Mouse (Mus musculus) kidney, adult 9 months (tissue): ENCODE data around the gene Vps53.
A peak's percentile ranks its signal among the peaks of the same experiment; 100 is the strongest.
"Not testable (repeated sequence)": the region's sequence is repeated elsewhere in the genome, so short reads cannot be mapped to it uniquely, and the experiment has no call there.

Experiments
- DNase-seq: peaks from one replicate; pipeline ENCODE4 v3.0.0; 2022

Vps53 gene

DNA sequence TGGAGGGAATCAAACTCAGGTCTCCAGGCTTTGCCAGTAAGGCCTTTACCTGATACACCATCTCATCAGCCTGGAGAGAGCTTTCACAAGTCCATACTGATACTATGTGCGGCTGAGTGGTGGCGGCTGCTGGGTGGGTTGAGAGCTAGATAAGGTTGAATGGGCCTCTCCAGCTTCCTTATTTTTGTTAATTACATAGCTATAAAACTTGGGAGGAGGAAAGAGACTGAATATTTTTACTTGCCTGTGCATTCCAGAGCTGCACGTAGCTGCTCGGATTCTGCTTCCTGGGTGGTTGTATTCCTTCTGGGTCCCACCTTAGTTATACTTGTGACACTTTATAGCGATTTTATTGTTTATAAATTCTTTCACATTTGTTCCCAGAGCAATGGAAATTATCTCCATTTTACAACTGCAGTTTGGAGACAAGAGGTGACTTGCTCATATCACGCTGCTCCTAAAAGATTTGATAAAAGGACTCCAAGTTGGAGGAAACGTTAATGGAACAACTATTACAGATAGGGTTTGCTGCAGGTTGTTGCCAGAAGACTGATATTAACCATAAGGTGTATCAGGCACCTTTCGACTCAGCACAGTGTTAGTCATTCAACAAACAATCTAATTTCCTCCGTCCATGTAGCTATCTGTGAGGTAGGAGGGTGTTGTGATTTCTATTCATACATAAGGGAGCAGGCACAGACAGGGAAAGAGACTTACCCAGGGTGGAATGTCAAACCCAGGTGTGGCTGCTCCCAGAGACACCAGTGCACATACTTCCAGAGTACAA is 168.4 kb downstream of the Vps53 start:
- no peak for DNase-seq

- DNase-seq, result no peak
Observed at GRCm38 (mm10) chr11:76009101-76009500, 170.3 kb downstream of the Vps53 start.

GRCm38 (mm10) chr11:76008162-76008561 is 171.3 kb downstream of the Vps53 start:
- DNase-seq, result no peak

GRCm38 (mm10) chr11:76004276-76004675 is 175.2 kb downstream of the Vps53 start:
- DNase-seq, result not testable (repeated sequence)

DNA sequence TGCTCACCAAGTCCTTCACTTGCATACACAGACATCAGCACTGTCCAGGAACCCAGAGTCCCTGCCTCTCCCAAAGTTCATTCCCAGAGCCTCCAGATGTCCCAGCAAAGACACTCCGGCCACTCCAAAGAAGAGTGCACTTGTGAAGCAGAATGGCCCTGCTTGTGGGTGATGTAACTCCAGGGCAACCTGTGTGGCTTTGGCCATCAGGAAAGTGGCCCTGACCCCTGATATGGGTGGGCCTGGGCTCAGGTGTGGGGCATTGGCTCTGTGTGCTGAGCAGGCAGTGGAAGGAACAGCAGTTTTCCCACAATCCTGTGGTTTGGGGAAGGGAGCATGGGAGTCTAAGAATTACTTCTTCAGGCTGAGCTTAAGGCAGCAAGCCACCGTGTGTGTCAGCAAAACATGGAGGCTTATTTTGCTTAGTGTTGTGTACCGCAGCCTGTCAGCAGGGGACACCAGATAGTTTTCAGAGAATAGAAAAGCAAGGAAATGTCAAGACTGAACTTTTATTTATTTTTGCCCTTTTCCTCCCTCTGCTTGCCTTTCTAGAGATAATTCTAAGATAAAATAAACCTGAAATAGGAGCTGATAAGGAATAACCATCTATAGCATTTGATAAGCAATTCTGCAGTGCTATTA is 178.1 kb downstream of the Vps53 start:
- DNase-seq, result peak; percentile 21

DNA sequence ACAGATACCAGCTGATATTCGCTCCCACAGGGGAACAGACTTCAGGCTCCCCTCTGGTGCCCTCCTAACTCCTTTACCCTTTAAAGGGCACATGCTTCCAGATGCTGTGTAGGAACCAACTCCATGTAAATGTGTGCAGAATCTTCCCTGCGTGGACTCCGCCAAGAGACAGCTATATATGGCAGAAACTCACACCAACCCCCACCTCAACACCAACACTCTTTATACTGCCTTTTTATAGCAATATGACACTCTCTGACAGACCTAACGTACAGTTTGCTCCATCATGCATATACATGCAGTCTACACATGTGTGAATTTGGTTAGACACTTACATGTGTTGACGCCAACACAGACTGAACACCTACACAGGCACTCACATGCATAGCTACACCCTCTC is 178.7 kb downstream of the Vps53 start:
- no peak for DNase-seq

DNA sequence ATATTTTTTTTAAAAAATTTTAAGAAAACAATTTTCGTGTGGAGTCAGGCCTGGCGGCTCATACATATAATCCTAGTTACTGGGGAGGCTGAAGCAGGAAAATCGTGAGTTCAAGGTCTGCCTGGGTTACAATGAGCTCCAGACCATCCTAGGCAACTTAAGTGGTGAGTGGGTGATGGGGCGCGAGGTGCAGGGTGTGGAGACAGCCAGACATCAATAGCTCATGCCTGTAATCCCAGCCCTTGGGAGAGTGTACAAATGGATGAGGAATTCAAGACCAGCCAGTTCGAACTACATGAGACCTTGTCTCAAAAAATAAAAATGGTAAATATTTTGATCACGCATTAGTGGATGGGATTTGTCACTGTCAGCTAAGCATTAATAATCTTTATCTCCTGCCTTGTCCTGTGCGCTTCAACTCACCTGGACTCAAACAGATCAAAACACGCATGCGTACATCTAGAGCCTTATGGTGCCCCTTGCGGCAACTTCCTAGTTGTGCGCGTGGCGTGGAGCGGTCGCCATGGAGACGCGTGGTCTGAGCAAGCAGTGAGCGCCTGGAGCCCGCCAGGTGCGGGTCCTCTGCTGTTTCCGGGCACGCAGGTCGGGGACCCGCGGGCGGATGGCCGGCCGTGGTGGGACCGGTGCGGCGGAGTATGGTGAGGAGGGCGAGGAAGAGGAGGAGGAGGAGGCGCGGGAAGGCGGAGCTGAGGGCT is 179.8 kb downstream of the Vps53 start, which contains the start of gene 1700016K19Rik:
TSS of gene 1700016K19Rik (plus strand) at position 473 of the 716 bp plus-strand sequence.
- peak; percentile 92 for DNase-seq
